Mouse (Mus musculus) urinary bladder, postnatal 4 days (tissue): ENCODE data around the gene Plcb4.

ENCODE experiments used
- DNase-seq, 2 experiments: peaks; one replicate each; pipeline ENCODE4 v3.0.0; 2021 to 2022; ENCODE audit warnings: low spot score in 2 of 2

Plcb4 gene

DNA sequence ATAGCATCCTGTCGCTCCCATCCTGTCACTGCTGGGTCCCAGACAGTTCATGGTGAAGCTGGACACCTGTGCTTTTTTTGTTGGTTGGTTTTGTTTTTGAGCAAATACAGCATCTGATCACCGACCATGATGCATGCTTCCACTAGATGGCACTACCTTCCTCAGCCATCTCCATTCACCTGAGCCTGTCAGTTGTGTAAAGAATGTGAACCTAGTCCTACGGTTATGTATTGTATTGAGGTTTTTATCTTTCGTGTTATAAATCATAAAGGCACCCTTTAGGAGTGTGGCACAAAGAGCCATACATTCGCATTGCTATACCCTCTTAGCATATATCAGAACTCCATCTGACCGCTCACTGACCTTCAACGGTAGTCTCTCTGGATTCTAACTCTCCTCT is 343.3 kb downstream of the Plcb4 start:
- DNase-seq = no peak

DNA sequence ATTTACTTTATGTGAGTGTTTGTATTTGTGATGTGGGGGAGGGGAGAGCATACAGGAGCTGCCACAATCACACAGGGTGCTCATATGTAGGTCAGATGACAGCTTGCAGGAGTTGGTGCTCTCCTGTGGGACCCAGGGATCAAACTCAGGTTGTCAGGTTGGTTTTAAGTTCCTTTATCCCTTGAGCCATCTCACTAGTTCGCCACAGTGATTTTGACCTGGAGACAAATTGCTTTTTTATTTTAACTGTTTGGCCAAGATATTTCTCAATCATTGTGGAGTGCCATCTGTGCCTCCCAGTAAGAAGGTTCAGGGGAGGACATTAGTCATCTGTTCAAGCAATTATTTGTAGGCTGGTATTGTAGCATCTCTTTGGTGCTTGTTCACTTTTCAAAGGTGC is 345.0 kb downstream of the Plcb4 start:
- no peak for DNase-seq

DNA sequence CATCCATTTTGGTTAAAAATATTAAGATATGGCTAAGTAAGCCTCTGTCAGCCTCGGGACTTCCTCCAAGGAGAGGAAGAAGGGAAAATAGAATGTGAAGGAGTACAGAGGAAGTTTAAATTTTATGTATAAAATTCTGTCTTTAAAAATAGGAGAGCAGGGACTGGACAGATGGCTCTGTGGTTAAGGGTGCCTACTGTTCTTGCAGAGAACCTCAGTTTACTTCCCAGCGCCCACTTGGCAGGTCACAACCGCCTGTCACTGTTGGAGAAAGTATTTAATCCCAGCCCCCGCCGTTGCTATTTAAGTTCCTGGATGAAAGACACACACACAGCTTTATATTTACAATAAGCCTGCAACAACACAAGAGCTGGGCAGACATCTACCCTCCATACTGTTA is 347.5 kb downstream of the Plcb4 start:
- no peak for DNase-seq

DNA sequence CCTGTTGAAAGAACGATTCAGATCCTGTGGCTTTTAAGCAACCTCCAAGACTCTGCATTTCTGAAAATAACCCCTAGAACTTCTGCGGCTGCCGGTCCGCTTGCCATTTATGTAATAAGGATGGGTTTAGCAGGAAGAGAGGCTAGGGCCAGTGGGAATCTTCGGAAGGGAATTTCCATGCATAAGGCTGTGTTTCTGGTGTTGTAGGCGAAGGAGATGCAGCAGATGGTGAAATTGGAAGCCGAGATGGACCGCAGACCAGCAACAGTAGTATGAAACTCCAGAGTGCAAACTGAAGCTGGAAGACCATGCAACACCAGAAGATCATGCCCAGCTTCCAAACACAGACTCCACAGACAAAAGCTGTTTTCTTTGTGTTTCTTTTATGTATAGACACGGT is 353.9 kb downstream of the Plcb4 start:
- DNase-seq = no peak

DNA sequence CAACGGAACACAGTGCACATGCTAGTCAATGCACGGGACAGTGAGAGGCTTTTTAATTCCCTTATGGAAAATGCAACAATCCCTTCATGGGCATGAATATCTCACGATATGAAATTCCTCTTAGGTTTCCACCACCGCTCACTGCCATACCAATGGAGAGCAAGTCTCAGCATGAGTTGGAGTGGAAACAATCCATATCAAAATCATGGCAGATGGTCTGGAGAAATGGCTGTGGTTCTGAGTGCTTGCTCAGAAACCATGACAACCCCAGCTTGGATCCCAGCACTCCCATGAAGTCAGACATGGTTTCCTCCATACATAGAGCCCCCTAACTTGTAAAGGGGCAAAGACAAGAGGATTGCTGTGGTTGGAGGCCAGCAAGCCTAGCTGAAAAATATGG is 389.7 kb downstream of the Plcb4 start:
- no peak for DNase-seq

DNA sequence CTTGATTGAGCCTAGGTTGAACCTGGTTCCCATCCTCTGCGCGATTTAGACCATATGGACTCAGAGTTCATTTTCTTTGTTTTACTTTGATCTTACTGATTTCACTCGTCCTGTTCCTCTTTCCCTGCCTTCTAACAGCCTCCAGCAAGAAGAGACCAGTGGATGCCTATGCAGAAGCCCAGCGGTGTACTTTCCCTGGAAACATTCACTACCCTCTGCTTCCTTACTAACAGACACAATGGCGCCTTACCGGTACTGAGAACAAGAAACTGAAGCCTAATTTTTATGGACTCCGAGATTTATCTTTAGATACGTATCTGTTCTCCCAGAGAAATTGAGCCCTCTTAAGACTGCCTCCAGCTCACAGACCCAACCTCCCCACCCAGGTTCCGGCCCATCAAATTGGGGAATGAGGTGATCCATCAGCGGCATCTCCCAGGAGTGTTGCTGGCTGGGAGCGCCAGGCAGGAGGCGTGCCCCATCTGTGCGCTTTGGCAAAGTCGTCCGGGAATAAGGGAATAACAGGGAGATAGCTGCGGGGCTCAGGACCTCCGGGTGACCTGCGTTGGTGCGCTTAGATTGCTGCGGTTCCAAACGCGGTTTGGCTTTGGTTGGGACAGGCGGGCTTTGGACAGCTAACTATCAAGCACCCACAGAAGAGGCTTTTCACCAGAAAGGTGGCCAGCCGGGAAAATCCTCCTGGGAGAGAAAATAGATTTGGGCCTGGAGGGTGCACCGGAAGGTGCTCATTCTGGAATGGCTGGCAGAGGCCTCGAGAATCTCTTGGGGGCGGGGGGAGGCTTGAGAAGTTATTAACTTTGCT is 392.2 kb downstream of the Plcb4 start:
- no peak for DNase-seq

DNA sequence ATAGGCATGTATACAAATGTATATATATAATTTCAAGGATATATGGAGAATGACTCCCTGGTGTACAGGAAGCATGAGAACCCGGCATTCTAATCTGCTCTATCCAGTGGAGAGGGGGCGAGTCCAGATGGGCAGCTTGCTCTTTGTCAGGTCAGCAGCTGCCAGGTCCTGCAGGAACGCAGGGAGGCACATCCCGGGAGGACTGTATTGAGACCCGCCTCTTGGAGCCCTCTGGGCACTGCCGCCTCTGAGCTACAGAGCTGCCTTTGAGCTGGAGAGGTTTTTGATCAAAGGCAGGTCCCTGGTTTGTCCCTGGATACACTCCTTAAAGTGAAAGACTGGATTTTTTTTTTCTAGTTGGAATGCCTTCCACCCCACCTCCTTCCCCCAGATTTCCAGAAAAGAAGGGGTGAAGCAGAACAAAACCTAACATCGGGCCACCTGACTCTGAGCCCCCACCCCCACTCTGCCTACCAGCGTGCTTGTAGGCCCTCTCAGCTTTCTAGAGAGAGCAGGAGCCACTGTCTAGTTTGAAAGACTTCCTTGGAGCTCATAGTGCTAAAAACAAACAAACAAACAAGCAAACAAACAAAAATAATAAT is 393.0 kb downstream of the Plcb4 start, which contains the start of gene Lamp5:
TSS of gene Lamp5 (plus strand) at position 552 of the 602 bp plus-strand sequence.
- DNase-seq = no peak

DNA sequence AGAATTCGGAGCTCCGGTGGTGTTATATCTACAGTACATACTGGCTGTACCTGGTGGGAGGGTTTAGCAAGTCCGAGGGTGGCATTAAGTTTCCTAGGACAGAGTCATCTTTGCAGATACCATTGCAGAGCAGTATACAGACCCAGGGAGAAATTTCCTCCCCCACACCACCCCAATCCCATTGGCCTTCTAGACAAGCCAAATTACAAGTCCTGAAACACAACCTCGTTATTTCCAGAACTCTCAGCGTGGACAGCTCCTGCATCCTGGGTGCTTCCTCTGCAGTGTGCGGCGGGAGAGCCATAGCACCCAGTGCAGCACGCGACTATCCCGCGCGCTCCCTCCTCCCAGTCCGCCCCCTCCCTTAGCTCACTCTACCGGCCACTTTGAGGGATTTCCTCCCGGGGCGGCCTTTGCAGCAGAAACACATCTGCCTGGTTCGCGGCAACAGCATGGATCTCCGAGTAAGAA is 399.1 kb downstream of the Plcb4 start:
- no peak for DNase-seq

DNA sequence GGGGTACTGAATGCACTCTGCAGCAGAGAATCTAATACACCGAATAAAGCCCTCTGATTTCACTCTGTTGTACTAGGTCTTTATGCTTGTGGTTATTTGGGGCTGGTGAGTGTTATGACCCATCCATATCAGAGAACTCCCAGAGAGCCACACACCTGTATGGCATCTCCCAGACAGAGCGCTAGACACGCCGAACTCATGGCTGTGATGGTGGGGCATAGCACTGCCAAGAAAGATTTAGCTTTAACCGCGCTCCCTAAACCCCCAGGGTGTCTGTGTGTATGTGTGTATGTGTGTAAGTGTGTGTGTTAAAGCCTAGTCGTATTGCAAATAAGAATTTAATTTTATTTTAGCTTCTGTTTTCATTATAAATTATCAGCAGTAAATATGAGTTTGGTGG is 399.6 kb downstream of the Plcb4 start:
- DNase-seq = no peak

DNA sequence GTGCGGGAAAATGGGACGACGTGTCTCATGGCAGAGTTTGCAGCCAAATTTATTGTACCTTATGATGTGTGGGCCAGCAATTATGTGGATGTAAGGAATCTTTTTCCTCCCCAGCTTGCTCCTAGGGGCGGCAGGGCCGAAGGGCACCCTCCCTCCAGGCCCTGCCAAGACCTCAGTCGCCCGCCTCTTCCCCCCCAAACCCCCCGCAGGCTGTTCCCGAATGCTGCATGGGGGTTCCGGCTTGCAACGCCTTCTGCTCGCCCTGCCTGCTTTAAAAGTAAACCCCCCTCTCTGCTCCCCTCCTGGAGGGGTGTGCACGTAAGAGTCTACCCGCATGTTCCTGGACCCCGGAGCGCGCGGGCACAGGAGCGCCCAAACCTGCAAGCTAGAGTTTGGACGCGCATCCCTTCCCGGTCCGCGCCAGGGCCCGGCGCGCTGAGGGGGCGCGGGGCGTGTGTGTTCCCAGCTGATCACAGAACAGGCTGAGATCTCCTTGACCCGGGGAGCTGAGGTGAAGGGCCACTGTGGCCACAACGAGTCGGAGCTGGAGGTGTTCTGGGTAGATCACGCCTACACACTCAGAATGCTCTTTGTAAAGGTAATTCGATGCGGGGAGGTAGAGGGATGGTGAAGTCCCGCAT is 400.3 kb downstream of the Plcb4 start:
- no peak for DNase-seq
